Mouse (Mus musculus) bone marrow, adult 2 months (tissue): Measurements from ENCODE around the gene P4hb.

ENCODE experiments used
- CTCF ChIP-seq: fragments of 200-500 bp; IDR thresholded peaks from 2 replicates; pipeline ENCODE4 v1.5.1; 2011; ENCODE audit warnings: low read length, control low read depth; ENCODE audit not compliant: control insufficient read depth, insufficient read depth
- POLR2A ChIP-seq: fragments of 200-500 bp; IDR thresholded peaks from 2 replicates; pipeline ENCODE4 v1.6.1; 2011; ENCODE audit warnings: low read depth, mild to moderate bottlenecking, control low read depth, low read length, borderline replicate concordance; ENCODE audit not compliant: control insufficient read depth

- TF ChIP-seq POLR2A (no peak), CTCF (0 out of 2 replicates have a peak, but pooled peaks have one; percentile 12)
Observed at GRCm38 (mm10) chr11:120577211-120578023, 4.4 kb upstream of the P4hb start.
